Mouse (Mus musculus) MEL (cell line): ENCODE data around the gene Mfn1.

ENCODE experiments used
- BHLHE40 ChIP-seq: IDR thresholded peaks from 2 replicates; pipeline ENCODE4 v1.6.1; 2012; ENCODE audit warnings: low read depth, mild to moderate bottlenecking, inconsistent platforms, low read length, improper control_type of control experiment, borderline replicate concordance
- CHD2 ChIP-seq: IDR thresholded peaks from 2 replicates; pipeline ENCODE4 v1.6.1; 2011; ENCODE audit warnings: low read length, improper control_type of control experiment
- CTCF ChIP-seq, 3 experiments: IDR thresholded peaks in 2 of 3; conservative IDR thresholded peaks in 1 of 3; 2 replicates each; pipeline ENCODE4 v1.5.1; 2011 to 2012; ENCODE audit warnings: low read length in 3 of 3, low read depth in 2 of 3, mild to moderate bottlenecking in 2 of 3, improper control_type of control experiment in 1 of 3, inconsistent platforms in 1 of 3, mixed read lengths in 1 of 3, moderate library complexity in 1 of 3; ENCODE audit not compliant: control insufficient read depth in 1 of 3, insufficient read depth in 1 of 3, poor library complexity in 1 of 3, severe bottlenecking in 1 of 3
- E2F4 ChIP-seq: IDR thresholded peaks from 2 replicates; pipeline ENCODE4 v1.6.1; 2011; ENCODE audit warnings: low read depth, low read length, improper control_type of control experiment, borderline replicate concordance
- EP300 ChIP-seq, 2 experiments: IDR thresholded peaks; 2 replicates each; pipeline ENCODE4 v1.6.1; 2011; ENCODE audit warnings: improper control_type of control experiment in 2 of 2, low read length in 2 of 2, low read depth in 1 of 2, mild to moderate bottlenecking in 1 of 2
- MYC ChIP-seq: IDR thresholded peaks from 2 replicates; pipeline ENCODE4 v1.6.1; 2011; ENCODE audit warnings: low read depth, mild to moderate bottlenecking, low read length, improper control_type of control experiment, moderate library complexity
- POLR2A ChIP-seq, 2 experiments: IDR thresholded peaks; 2 replicates each; pipeline ENCODE4 v1.6.1; 2011 to 2012; ENCODE audit warnings: low read length in 2 of 2, mild to moderate bottlenecking in 2 of 2, control low read depth in 1 of 2, improper control_type of control experiment in 1 of 2, low read depth in 1 of 2, moderate library complexity in 1 of 2; ENCODE audit not compliant: control insufficient read depth in 1 of 2, insufficient read depth in 1 of 2, poor library complexity in 1 of 2
- RCOR1 ChIP-seq: IDR thresholded peaks from 2 replicates; pipeline ENCODE4 v1.6.1; 2012; ENCODE audit warnings: low read depth, mild to moderate bottlenecking, inconsistent platforms, low read length, improper control_type of control experiment
- SMC3 ChIP-seq: IDR thresholded peaks from 2 replicates; pipeline ENCODE4 v1.6.1; 2011; ENCODE audit warnings: low read depth, low read length, improper control_type of control experiment
- ZC3H11A ChIP-seq: IDR thresholded peaks from 2 replicates; pipeline ENCODE4 v1.6.1; 2012; ENCODE audit warnings: low read depth, mild to moderate bottlenecking, inconsistent platforms, low read length, improper control_type of control experiment
- ZKSCAN1 ChIP-seq: IDR thresholded peaks from 2 replicates; pipeline ENCODE4 v1.6.1; 2012; ENCODE audit warnings: low read depth, mild to moderate bottlenecking, inconsistent platforms, low read length, improper control_type of control experiment, moderate library complexity

DNA sequence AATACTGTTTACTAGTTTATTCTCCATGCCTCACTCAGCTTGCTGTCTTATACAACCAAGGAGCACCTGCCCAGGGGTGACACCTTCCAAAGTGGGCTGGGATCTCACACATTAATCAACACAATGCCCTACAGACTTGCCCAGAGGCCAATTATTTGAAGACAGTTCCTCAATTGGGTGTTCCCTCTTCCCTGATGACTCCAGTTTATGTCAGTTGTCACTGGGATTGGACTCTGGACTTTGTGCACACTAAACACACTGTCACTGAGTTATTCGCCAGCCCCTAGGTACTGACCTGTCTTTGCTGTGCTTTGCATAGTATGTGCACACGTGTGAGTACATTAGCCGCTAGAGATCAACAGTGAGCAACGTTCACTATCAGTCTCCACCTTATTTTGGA, 2.1 kb upstream of the Mfn1 start:
- TF ChIP-seq POLR2A (IDR thresholded peaks at IDR 0.05; ENCODE audit: control insufficient read depth in 1 of 2, insufficient read depth in 1 of 2, low read depth in 1 of 2, low read length in 2 of 2, poor library complexity in 1 of 2) (no peak), ZC3H11A (no peak), E2F4 (no peak), RCOR1 (no peak), BHLHE40 (no peak), CTCF (IDR thresholded peaks at IDR 0.05 in 2 of 3, conservative IDR thresholded peaks at IDR 0.05 in 1 of 3; ENCODE audit: control insufficient read depth in 1 of 3, insufficient read depth in 1 of 3, low read depth in 2 of 3, low read length in 3 of 3, poor library complexity in 1 of 3, severe bottlenecking in 1 of 3) (no peak), MYC (no peak), SMC3 (no peak), CHD2 (no peak), EP300 (IDR thresholded peaks at IDR 0.05; ENCODE audit: low read depth in 1 of 2, low read length in 2 of 2) (no peak), ZKSCAN1 (no peak)
